Mouse (Mus musculus) limb, embryonic 11.5 days (tissue): ENCODE measurements at regions not wholly inside any gene's neighbourhood (a gene's known extent, or its start where the extent isn't known, plus 50 kb on each side); places are given as distances from the start of the nearest gene placed in this dataset.

Source experiments
- ATAC-seq: fragments of 200-750 bp; cut with Nextera tagmentation; 2 replicates; pipeline ENCODE4 v1.8.0; 2017; ENCODE audit warnings: low read depth; ENCODE audit not compliant: insufficient number of reproducible peaks, low FRiP score, low TSS enrichment
- DNase-seq: peaks from one replicate; pipeline ENCODE4 v3.0.0-alpha.2; 2015; ENCODE audit warnings: low spot score
- H3K27ac ChIP-seq: fragments of 300-500 bp; sonication (generic); replicated peaks from 2 replicates; pipeline ENCODE4 v1.5.1; 2014; ENCODE audit warnings: low read depth, mild to moderate bottlenecking, low read length
- H3K27me3 ChIP-seq: fragments of 300-500 bp; sonication (generic); 2 replicates; pipeline ENCODE4 v1.6.1; 2014; ENCODE audit warnings: mild to moderate bottlenecking, low read length, mixed read lengths; ENCODE audit not compliant: control insufficient read depth, insufficient read depth
- H3K36me3 ChIP-seq: fragments of 300-500 bp; sonication (generic); 2 replicates; pipeline ENCODE4 v1.6.1; 2014; ENCODE audit warnings: mild to moderate bottlenecking, low read length, moderate library complexity, mixed read lengths; ENCODE audit not compliant: control insufficient read depth, insufficient read depth
- H3K4me1 ChIP-seq: fragments of 300-500 bp; sonication (generic); 2 replicates; pipeline ENCODE4 v1.6.1; 2014; ENCODE audit warnings: low read length, mixed read lengths; ENCODE audit not compliant: control insufficient read depth, insufficient read depth
- H3K4me2 ChIP-seq: fragments of 300-500 bp; sonication (generic); 2 replicates; pipeline ENCODE4 v1.6.1; 2014; ENCODE audit warnings: low read depth, mild to moderate bottlenecking, moderate library complexity; ENCODE audit not compliant: severe bottlenecking
- H3K4me3 ChIP-seq: fragments of 300-500 bp; sonication (generic); 2 replicates; pipeline ENCODE4 v1.5.1; 2014; ENCODE audit warnings: low read depth, low read length
- H3K9ac ChIP-seq: fragments of 300-500 bp; sonication (generic); 2 replicates; pipeline ENCODE4 v1.6.1; 2014; ENCODE audit warnings: mild to moderate bottlenecking, low read length
- H3K9me3 ChIP-seq: fragments of 300-500 bp; sonication (generic); 2 replicates; pipeline ENCODE4 v1.6.1; 2016; ENCODE audit warnings: low read length; ENCODE audit not compliant: control insufficient read depth
- WGBS: fragments of 180-500 bp; shearing (Covaris S2); extraction: QIAGEN DNeasy Blood & Tissue Kit; methylation state at CpG from one replicate; pipeline ENCODE4 v1.1.7; 2014; 5-methylcytosine and 5-hydroxymethylcytosine counted together

DNA sequence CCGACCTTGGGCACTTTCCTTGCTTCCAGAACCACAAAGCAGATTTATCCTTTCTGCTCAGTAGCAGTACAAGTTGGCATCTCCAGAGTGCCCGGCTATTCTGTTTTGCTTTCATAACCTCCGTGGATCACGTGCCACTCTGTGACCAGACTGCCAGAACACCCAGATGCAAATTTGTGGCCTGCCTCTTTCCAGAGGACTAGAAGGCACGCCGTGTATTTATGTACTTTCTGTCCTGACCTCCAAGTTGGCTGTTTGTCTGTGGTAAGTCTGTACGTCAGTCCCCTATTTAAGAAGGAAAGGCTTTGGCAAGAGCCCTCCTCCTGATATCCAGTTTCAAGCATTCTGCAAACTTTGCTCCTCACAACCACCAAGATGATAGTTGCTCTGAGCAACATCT lies 319.6 kb upstream of the Dynlrb2 start:
- H3K9me3 ChIP-seq, result no peaks in the 10 kb centered on the region
- no peak overlapping the region for H3K4me3 ChIP-seq
- no peaks in the 10 kb centered on the region for H3K36me3 ChIP-seq
- no peak overlapping the region for H3K4me2 ChIP-seq
- 88% methylated on average over 7 of the region's 7 CpGs for WGBS
- no peaks in the 10 kb centered on the region for H3K4me1 ChIP-seq
- H3K27me3 ChIP-seq, result no peaks in the 10 kb centered on the region
- H3K9ac ChIP-seq, result no peak overlapping the region
- ATAC-seq (no peak), DNase-seq (no peak)
- H3K27ac ChIP-seq, result no peak overlapping the region

DNA sequence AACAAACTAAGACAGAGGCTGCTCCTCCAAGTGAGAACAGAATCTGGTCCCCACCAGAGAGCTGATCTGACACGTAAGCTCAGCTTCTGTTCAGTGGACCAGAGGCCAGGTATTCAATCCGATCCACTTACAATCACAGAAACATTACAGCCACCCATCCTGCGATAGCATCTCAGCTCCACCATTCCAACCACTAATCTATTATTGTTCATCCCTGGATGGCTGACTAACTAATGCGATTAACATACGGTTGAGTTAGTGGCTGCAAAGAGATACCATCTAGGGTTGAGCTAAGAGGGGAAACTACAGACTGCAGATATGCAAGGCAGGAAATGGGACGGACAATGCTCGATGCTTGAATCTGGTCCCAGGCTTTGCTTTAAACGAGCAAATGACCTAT lies 320.5 kb upstream of the Dynlrb2 start:
- no peak overlapping the region for H3K4me3 ChIP-seq
- WGBS, result 83% methylated on average over 8 of the region's 8 CpGs
- H3K27me3 ChIP-seq, result no peaks in the 10 kb centered on the region
- H3K36me3 ChIP-seq, result no peaks in the 10 kb centered on the region
- no peaks in the 10 kb centered on the region for H3K4me1 ChIP-seq
- no peak overlapping the region for H3K4me2 ChIP-seq
- H3K9me3 ChIP-seq, result no peaks in the 10 kb centered on the region
- ATAC-seq (no peak), DNase-seq (no peak)
- H3K9ac ChIP-seq, result no peak overlapping the region
- H3K27ac ChIP-seq, result no peak overlapping the region

DNA sequence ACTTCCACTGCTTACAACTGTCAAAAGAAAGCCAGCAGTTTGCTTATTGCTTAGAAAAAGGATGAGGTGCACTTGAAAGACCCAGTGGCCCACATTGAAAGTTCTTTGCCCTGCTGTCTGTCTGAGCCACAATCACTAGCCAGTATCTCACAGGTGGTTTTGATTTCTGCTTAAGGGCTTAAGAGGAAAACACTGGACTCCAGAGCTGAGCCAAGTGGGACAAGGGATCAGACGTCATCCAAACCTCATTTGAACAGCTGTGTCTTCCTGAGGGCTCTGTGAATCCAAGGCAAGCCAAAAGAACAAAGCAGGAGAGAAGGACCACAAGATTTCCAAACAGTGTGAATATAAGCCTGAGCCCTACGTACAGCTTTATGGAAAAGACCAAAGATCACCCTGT lies 326.8 kb upstream of the Dynlrb2 start:
- Histone ChIP-seq H3K9ac (no peak overlapping the region), H3K4me3 (no peak overlapping the region), H3K36me3 (no peaks in the 10 kb centered on the region), H3K4me2 (no peak overlapping the region), H3K9me3 (no peaks in the 10 kb centered on the region), H3K27ac (no peak overlapping the region), H3K4me1 (no peaks in the 10 kb centered on the region), H3K27me3 (no peaks in the 10 kb centered on the region)
- ATAC-seq (no peak), DNase-seq (no peak)
- 37% methylated on average over 2 of the region's 2 CpGs for WGBS

DNA sequence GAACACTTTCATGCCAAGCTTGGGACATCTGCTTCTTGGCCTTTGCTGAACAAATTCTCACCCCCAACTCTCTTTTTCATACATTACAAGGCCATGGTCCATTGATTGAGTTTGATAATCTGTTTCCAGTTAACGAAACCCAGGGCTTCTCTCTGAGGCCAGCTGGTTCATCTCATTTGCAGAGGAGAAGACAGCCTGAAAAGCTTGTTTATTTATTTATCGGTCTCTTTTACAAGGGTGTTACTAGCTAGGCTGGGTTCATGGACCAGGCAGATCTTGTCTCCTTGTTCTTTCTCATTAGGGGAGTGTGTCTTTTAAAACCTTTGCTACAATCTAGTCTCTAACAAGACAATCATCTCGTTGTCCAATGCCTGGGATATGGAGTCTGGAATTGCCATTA lies 329.9 kb upstream of the Dynlrb2 start:
- Histone ChIP-seq H3K4me2 (no peak overlapping the region), H3K4me1 (no peaks in the 10 kb centered on the region), H3K4me3 (no peak overlapping the region), H3K9me3 (no peaks in the 10 kb centered on the region), H3K9ac (no peak overlapping the region), H3K27ac (no peak overlapping the region), H3K36me3 (no peaks in the 10 kb centered on the region), H3K27me3 (no peaks in the 10 kb centered on the region)
- ATAC-seq (no peak), DNase-seq (no peak)
- 18% methylated on average over 3 of the region's 3 CpGs for WGBS

DNA sequence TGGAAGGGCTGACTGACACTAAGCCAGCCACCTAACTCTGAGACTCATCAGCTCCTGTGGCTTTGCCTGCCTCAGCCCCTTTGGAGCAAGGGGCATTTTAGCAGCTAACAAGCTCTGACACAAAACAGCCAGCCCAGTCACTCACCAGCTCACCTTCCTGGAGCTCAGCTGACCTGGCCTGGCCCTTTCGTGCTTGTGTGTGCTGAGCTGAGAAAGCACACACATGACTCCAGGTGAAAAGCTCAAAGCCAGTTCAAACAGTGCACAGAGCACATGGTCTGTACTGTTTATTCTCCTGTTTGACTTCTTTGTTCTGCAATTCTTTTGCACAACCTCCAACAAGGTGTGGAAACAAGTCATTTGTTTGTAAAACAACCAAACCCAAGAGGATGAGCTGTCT lies 330.8 kb upstream of the Dynlrb2 start:
- no peak overlapping the region for H3K4me2 ChIP-seq
- H3K36me3 ChIP-seq, result no peaks in the 10 kb centered on the region
- 21% methylated on average over 1 of the region's 1 CpGs for WGBS
- H3K4me1 ChIP-seq, result no peaks in the 10 kb centered on the region
- no peak for DNase-seq
- no peak overlapping the region for H3K4me3 ChIP-seq
- H3K9me3 ChIP-seq, result no peaks in the 10 kb centered on the region
- H3K9ac ChIP-seq, result no peak overlapping the region
- H3K27ac ChIP-seq, result no peak overlapping the region
- ATAC-seq, result no peak
- H3K27me3 ChIP-seq, result no peaks in the 10 kb centered on the region

DNA sequence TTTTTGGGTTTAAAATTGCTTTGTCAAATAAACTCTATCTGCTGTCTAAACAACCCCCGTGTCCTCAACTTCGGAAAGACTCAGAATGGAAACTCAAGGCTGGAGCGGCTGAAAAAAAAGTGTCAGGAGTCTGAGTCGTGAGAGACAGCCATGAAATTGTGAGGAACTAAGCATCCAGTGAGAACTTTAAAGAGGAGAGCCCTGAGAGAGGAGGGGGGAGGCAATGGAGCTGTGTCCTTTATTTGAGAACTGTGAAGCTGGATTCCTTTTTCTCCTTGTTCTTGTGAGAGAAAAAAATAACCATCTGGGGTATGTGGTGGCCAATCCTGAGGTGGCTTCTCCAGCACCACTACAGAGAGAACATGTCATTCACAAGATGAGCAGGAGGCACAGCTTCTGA lies 336.9 kb upstream of the Dynlrb2 start:
- Histone ChIP-seq H3K4me2 (no peak overlapping the region), H3K27ac (no peak overlapping the region), H3K9ac (no peak overlapping the region), H3K27me3 (no peaks in the 10 kb centered on the region), H3K36me3 (no peaks in the 10 kb centered on the region), H3K4me1 (no peaks in the 10 kb centered on the region), H3K4me3 (no peak overlapping the region), H3K9me3 (no peaks in the 10 kb centered on the region)
- DNase-seq, result no peak
- no peak for ATAC-seq
- WGBS, result 57% methylated on average over 4 of the region's 4 CpGs

DNA sequence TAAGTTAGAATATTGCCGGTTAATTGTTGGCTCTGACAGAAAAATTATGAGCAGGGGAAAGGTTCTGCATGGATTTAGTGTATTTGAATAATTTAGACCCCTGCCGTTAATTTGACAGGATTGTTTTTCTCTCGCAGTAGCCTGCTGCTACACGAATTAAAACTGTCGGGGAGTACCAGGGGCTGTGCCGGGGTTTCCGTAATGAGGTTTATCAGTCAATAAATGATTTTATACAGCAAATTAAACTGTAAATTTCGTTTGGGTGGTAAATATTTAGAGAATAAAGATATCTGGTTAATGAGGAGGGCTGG lies 339.8 kb upstream of the Dynlrb2 start:
- no peaks in the 10 kb centered on the region for H3K4me1 ChIP-seq
- ATAC-seq (no peak), DNase-seq (no peak)
- H3K36me3 ChIP-seq, result no peaks in the 10 kb centered on the region
- H3K9me3 ChIP-seq, result no peaks in the 10 kb centered on the region
- H3K4me2 ChIP-seq, result no peak overlapping the region
- H3K27ac ChIP-seq, result no peak overlapping the region
- no peak overlapping the region for H3K9ac ChIP-seq
- H3K4me3 ChIP-seq, result no peak overlapping the region
- no peaks in the 10 kb centered on the region for H3K27me3 ChIP-seq
- WGBS, result 12% methylated on average over 8 of the region's 8 CpGs

DNA sequence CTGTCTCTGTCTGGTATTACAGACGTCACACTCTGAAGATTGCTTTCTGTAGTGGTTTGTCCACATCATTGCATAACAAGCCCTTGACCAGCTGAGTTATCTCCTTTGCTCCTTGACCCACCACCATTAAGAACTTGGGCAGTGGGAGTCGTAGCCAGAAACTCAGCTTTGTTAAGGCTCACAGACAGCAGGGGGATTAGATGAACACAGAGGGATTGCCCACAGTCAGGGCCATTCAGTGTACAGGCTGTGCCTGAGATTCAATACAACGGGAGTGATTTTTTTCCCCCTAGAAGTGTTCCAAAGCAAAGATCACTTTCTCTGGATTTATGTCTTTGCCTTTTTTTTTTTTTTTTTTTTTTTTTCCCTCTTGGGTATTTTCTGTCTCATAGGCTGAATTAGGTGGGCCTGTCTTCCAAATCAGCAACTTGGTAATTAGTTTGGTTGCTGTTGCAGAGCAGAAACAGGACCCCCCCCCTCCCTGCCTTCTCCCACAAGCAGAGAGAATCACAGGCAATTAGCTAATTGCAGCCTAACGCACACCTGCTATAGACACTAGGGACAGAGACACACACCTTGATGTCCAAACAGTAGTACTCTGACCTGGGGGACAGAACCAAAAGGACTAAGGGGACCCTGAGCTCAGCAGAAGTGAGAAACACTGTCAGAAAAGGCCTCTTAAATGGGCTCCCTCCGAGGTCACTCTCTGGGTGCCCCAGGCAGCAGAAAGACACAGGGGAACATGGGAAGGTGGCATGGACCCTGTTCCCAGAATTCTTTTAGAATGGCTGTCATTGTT lies 340.4 kb upstream of the Dynlrb2 start:
- no peak for DNase-seq
- H3K4me3 ChIP-seq, result no peak overlapping the region
- no peaks in the 10 kb centered on the region for H3K27me3 ChIP-seq
- no peaks in the 10 kb centered on the region for H3K9me3 ChIP-seq
- WGBS, result 46% methylated on average over 5 of the region's 5 CpGs
- no peaks in the 10 kb centered on the region for H3K36me3 ChIP-seq
- no peak overlapping the region for H3K27ac ChIP-seq
- H3K9ac ChIP-seq, result no peak overlapping the region
- H3K4me2 ChIP-seq, result no peak overlapping the region
- ATAC-seq, result no peak
- no peaks in the 10 kb centered on the region for H3K4me1 ChIP-seq

DNA sequence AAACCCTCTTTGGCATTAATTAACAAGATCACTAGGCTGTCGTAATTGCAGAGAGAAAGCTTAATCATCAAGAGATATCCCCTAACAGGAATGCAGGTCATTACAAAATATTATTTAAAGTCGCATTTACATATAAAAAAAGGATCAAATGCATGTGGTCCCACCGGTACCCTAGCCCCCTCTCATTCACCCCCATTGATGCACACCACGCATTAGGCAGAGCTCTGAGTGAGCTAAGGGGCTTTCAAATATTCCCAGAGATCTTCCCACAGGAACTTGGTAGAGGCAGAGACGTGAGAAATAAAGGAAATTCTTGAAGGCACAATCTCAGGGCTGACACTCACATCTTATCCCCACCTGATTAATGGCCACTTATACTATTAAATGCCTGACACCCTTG lies 343.8 kb upstream of the Dynlrb2 start:
- Histone ChIP-seq H3K9ac (no peak overlapping the region), H3K4me3 (no peak overlapping the region), H3K4me2 (no peak overlapping the region), H3K9me3 (no peaks in the 10 kb centered on the region), H3K36me3 (no peaks in the 10 kb centered on the region), H3K27ac (no peak overlapping the region), H3K4me1 (no peaks in the 10 kb centered on the region), H3K27me3 (no peaks in the 10 kb centered on the region)
- DNase-seq, result no peak
- whole genome bisulfite sequencing, result 56% methylated on average over 5 of the region's 5 CpGs
- no peak for ATAC-seq
